Mouse (Mus musculus): Measurements from ENCODE around the gene Gtf2ird1. TPM values are rescaled to one million over a fixed set of nuclear protein-coding genes. Genes with fewer than 3 reads are reported as not detected.

Gene Gtf2ird1
- total and polyA plus RNA-seq, 2 experiments: 6.5 to 15.3 TPM

DNA sequence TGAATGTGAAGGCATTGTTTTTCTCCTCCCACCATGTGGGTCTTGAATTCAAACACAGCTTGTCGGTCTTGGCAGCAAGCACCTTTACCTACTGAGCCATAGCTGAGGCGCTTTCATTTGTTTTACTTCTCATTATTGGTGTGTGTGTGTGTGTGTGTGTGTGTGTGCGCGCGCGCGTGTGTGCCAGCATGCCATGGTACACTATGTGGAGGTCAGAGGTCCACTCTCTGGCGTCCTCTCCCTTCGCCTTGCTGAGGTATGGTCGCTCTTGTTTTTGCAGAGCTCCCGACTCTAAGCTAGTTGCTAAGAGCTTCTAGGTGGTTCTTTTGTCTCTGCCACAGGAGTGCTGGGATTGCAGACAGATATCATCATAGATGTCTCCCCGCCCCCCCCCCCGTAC, 134.2 kb downstream of the Gtf2ird1 start:
- peaks cover 4% of the 10 kb centered on the region; the same call in 1 of the 2 replicates for H3K4me1 ChIP-seq (ENCODE audit: control insufficient read depth, insufficient read depth, low read length)
- no peak overlapping the region for H3K27ac ChIP-seq (replicated peaks; ENCODE audit: insufficient read depth, low read depth, low read length)
- TF ChIP-seq CTCF (IDR thresholded peaks at IDR 0.05; ENCODE audit: low read depth, low read length) (no peak), POLR2A (IDR thresholded peaks at IDR 0.05; ENCODE audit: extremely low read depth, insufficient read depth, low read length) (no peak)
- H3K27me3 ChIP-seq (ENCODE audit: control insufficient read depth, insufficient read depth, low read length): no peaks in the 10 kb centered on the region
- no peaks in the 10 kb centered on the region for H3K36me3 ChIP-seq (ENCODE audit: control insufficient read depth, insufficient read depth, low read length)
- no peak overlapping the region for H3K4me3 ChIP-seq (ENCODE audit: insufficient read depth, low read depth, low read length)
- H3K79me2 ChIP-seq (ENCODE audit: control insufficient read depth, insufficient read depth, low read length): no peaks in the 10 kb centered on the region
- DNase-seq (ENCODE audit: extremely low read depth, low read depth, low spot score): peak; percentile 46
- H3K9ac ChIP-seq (ENCODE audit: low read depth, low read length): no peak overlapping the region
- 34% methylated on average over 13 of the region's 13 CpGs for WGBS

DNA sequence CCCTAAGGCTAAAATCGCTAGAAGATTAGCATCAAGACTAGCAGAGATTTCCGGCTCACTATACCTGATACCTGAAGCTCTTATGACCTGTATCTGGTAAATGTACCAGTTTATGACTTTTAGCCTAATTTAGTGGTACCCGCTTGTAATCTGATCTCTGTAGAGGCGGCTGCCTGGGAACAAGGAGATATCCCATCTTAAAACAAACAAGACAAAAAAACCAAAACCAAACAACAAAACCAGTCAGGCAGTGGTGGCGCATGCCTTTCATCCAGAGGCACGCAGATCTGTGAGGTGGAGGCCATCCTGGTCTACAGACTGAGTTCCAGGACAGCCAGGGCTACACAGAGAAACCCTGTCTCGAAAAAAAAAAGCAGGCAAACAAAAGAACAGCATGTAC, 134.8 kb downstream of the Gtf2ird1 start:
- Histone ChIP-seq H3K4me1 (ENCODE audit: control insufficient read depth, insufficient read depth, low read length) (peaks cover 4% of the 10 kb centered on the region; the same call in 1 of the 2 replicates), H3K9ac (ENCODE audit: low read depth, low read length) (no peak overlapping the region), H3K36me3 (ENCODE audit: control insufficient read depth, insufficient read depth, low read length) (no peaks in the 10 kb centered on the region), H3K27me3 (ENCODE audit: control insufficient read depth, insufficient read depth, low read length) (no peaks in the 10 kb centered on the region), H3K27ac (replicated peaks; ENCODE audit: insufficient read depth, low read depth, low read length) (no peak overlapping the region), H3K79me2 (ENCODE audit: control insufficient read depth, insufficient read depth, low read length) (no peaks in the 10 kb centered on the region), H3K4me3 (ENCODE audit: insufficient read depth, low read depth, low read length) (no peak overlapping the region)
- TF ChIP-seq CTCF (IDR thresholded peaks at IDR 0.05; ENCODE audit: low read depth, low read length) (no peak), POLR2A (IDR thresholded peaks at IDR 0.05; ENCODE audit: extremely low read depth, insufficient read depth, low read length) (no peak)
- peak; percentile 75 for DNase-seq (ENCODE audit: extremely low read depth, low read depth, low spot score)
- 25% methylated on average over 7 of the region's 7 CpGs for WGBS

GRCm38 (mm10) chr5:134318903-134319302, 137.6 kb downstream of the Gtf2ird1 start:
- no peak for DNase-seq (ENCODE audit: extremely low read depth, low read depth, low spot score)
- no peak for TF ChIP-seq POLR2A (IDR thresholded peaks at IDR 0.05; ENCODE audit: extremely low read depth, insufficient read depth, low read length)
- TF ChIP-seq CTCF (IDR thresholded peaks at IDR 0.05; ENCODE audit: low read depth, low read length): no peak
- peaks cover 4% of the 10 kb centered on the region; the same call in 1 of the 2 replicates for H3K79me2 ChIP-seq (ENCODE audit: control insufficient read depth, insufficient read depth, low read length)
- no peak overlapping the region for H3K4me3 ChIP-seq (ENCODE audit: insufficient read depth, low read depth, low read length)
- H3K36me3 ChIP-seq (ENCODE audit: control insufficient read depth, insufficient read depth, low read length): no peaks in the 10 kb centered on the region
- H3K27ac ChIP-seq (replicated peaks; ENCODE audit: insufficient read depth, low read depth, low read length): no peak overlapping the region
- no peaks in the 10 kb centered on the region for H3K27me3 ChIP-seq (ENCODE audit: control insufficient read depth, insufficient read depth, low read length)
- H3K9ac ChIP-seq (ENCODE audit: low read depth, low read length): no peak overlapping the region
- peaks cover 6% of the 10 kb centered on the region; the same call in 1 of the 2 replicates for H3K4me1 ChIP-seq (ENCODE audit: control insufficient read depth, insufficient read depth, low read length)
- WGBS: 91% methylated on average over 6 of the region's 6 CpGs

- peak; percentile 52 for DNase-seq (ENCODE audit: extremely low read depth, low read depth, low spot score)
- 36% methylated on average over 7 of the region's 7 CpGs for WGBS
- peaks cover 9% of the 10 kb centered on the region for H3K4me1 ChIP-seq (ENCODE audit: control insufficient read depth, insufficient read depth, low read length)
- peaks cover 16% of the 10 kb centered on the region; the same call in 1 of the 2 replicates for H3K79me2 ChIP-seq (ENCODE audit: control insufficient read depth, insufficient read depth, low read length)
- no peak overlapping the region for H3K9ac ChIP-seq (ENCODE audit: low read depth, low read length)
- H3K27me3 ChIP-seq (ENCODE audit: control insufficient read depth, insufficient read depth, low read length): no peaks in the 10 kb centered on the region
- H3K27ac ChIP-seq (replicated peaks; ENCODE audit: insufficient read depth, low read depth, low read length): no peak overlapping the region
- H3K36me3 ChIP-seq (ENCODE audit: control insufficient read depth, insufficient read depth, low read length): no peaks in the 10 kb centered on the region
- H3K4me3 ChIP-seq (ENCODE audit: insufficient read depth, low read depth, low read length): no peak overlapping the region
- TF ChIP-seq POLR2A (IDR thresholded peaks at IDR 0.05; ENCODE audit: extremely low read depth, insufficient read depth, low read length) (no peak), CTCF (IDR thresholded peaks at IDR 0.05; ENCODE audit: low read depth, low read length) (no peak)
Measured at GRCm38 (mm10) chr5:134316721-134317120, 139.8 kb downstream of the Gtf2ird1 start.

DNA sequence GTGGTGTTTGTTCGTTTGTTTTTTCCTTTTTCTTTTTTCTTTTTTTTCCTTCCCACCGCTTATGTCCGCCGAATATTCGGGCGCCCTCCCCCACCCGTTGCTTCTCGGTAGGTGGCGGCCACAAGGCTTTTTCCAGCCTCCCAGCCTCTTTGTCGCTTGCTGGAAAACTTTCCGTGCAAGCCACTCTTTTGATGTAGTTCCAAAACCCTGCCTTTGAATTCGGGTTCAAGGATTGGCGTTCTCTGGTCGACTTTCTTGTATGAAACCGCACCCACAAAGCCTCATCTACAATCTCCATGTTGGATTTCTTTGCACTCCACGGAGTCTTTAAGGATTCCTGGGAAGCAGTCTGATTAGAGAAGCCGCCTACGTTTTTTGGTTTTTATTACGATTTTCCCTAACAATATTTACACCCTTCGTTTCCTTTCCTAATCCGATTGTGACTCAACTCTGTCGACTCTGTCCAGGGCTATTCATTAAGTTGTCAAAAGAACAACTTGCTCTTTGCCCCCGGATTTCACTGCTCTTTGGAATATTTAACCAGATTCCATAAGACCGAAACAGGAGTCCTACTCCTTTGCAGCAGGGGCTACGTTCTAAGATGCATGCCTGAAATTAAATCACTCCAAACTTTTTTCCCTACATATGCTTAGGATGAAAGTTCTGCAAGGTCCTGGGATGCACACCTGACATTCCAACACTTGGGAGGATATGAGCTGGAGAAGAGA, 140.7 kb downstream of the Gtf2ird1 start:
- TF ChIP-seq POLR2A (IDR thresholded peaks at IDR 0.05; ENCODE audit: extremely low read depth, insufficient read depth, low read length) (no peak), CTCF (IDR thresholded peaks at IDR 0.05; ENCODE audit: low read depth, low read length) (0 out of 2 replicates have a peak, but pooled peaks have one; percentile 14)
- H3K27me3 ChIP-seq (ENCODE audit: control insufficient read depth, insufficient read depth, low read length): no peaks in the 10 kb centered on the region
- H3K79me2 ChIP-seq (ENCODE audit: control insufficient read depth, insufficient read depth, low read length): peaks cover 23% of the 10 kb centered on the region; the same call in 1 of the 2 replicates
- H3K36me3 ChIP-seq (ENCODE audit: control insufficient read depth, insufficient read depth, low read length): no peaks in the 10 kb centered on the region
- H3K27ac ChIP-seq (replicated peaks; ENCODE audit: insufficient read depth, low read depth, low read length): peak overlapping the region; percentile 92
- WGBS: under 1% methylated on average over 25 of the region's 25 CpGs
- DNase-seq (ENCODE audit: extremely low read depth, low read depth, low spot score): peak; percentile 87
- H3K4me1 ChIP-seq (ENCODE audit: control insufficient read depth, insufficient read depth, low read length): peaks cover 13% of the 10 kb centered on the region
- peak overlapping the region; percentile 47 for H3K9ac ChIP-seq (ENCODE audit: low read depth, low read length)
- peak overlapping the region; percentile 67; the same call in 1 of the 2 replicates for H3K4me3 ChIP-seq (ENCODE audit: insufficient read depth, low read depth, low read length)
